Mouse (Mus musculus): ENCODE data around the gene Smarca1.

GRCm38 (mm10) chrX:47880052-47880451, 12.7 kb downstream of the Smarca1 start:
- TF ChIP-seq NANOG (IDR thresholded peaks at IDR 0.05; ENCODE audit: borderline replicate concordance, low read length) (no peak), CTCF (conservative IDR thresholded peaks at IDR 0.05; ENCODE audit: low read length) (no peak)
